9 mouse cellular contexts compared by ENCODE assay signal in the genomic region with DNA sequence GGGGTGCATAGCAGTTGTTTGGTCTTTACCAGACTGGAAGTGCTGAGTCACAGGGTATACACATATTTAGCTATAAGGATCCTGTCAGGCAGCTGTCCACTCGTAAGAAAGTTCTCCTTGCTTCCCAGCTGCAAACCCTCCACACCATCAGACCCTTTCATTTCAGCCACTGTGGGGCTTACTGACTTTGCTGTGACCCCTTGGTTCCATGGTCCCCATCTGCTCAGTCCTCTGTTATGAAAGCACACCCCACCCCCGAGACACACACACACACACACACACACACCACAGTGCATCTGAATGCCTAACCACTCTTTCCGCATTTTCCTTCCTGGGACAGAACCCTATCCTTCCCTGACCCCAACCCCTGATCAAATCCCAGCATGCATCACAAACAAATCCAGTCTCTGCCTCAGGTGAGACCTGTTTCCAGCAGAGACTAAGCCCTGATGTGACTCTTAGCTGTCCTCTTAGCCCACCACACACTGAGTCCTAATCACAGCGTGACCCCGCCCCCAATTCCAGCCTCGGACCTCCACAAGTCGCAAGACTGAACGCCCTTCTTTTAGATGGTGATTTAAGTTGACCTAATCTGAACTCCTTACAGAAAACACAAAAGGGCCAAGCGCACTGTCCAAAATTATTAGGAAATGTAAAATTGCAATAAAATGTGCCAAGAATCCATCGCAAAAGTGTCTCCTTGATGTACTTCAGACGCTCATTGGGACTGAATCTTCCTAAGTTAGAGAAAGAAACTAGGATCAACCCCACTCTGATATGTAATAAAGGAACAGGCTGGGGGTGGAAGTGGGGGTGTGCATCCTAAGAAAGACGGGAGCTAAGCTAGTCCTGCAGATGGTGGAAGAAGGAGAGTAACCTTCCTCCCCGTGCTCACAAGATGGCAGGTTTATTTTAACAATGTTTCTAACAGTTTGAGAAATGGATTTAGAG. TPM values are rescaled to one million over a fixed set of nuclear protein-coding genes. Genes with fewer than 3 reads are reported as not detected.
DNase-seq lines count a peak whose midpoint lies in the region; ATAC-seq and TF ChIP-seq lines count a peak whose summit lies in the region.
"Had no signal": no experiment of that assay in that cellular context is flagged by ENCODE, and none has a peak within 500 bp of the region (broad histone marks: within the 10 kb centered on the region; RNA-seq: fewer than 3 reads in every experiment).

No protein-coding gene starts in this region.

- H3K4me1 ChIP-seq in forebrain, embryonic 14.5 days (ENCODE audit: control insufficient read depth, insufficient read depth, low read length) = peaks cover 16% of the 10 kb centered on the region
- peaks cover 20% of the 10 kb centered on the region for H3K4me1 ChIP-seq in forebrain, embryonic 15.5 days
- H3K4me1 ChIP-seq in lung, embryonic 14.5 days (ENCODE audit: insufficient read depth) = peaks cover 9% of the 10 kb centered on the region; the same call in 1 of the 2 replicates
- no peaks in the 10 kb centered on the region for H3K4me1 ChIP-seq in lung, adult 2 months (ENCODE audit: control insufficient read depth, insufficient read depth, low read length)
- peaks cover 28% of the 10 kb centered on the region for H3K4me1 ChIP-seq in midbrain, embryonic 14.5 days (ENCODE audit: control insufficient read depth, insufficient read depth, low read length)

- no peak for DNase-seq in forebrain, embryonic 14.5 days (ENCODE audit: low spot score)
- DNase-seq in lung, embryonic 14.5 days = peak; percentile 74
- no peak for DNase-seq in lung, adult 2 months
- peak in 1 of 2 experiments; percentile 37 for DNase-seq in left cerebral cortex, adult 2 months (ENCODE audit: extremely low spot score in 1 of 2, low spot score in 2 of 2)
- no peak for DNase-seq in midbrain, embryonic 14.5 days
- no peak for DNase-seq in spleen, postnatal 14 days (ENCODE audit: low spot score in 2 of 2)
- no peak for DNase-seq in cerebellum, postnatal 14 days
- DNase-seq: gastrocnemius, postnatal 14 days had no signal

- no peaks in the 10 kb centered on the region for H3K9me3 ChIP-seq in forebrain, embryonic 14.5 days (replicated peaks; ENCODE audit: control insufficient read depth, low read length)
- no peaks in the 10 kb centered on the region for H3K9me3 ChIP-seq in forebrain, embryonic 15.5 days
- H3K9me3 ChIP-seq in lung, embryonic 14.5 days (ENCODE audit: low read depth, low read length) = no peaks in the 10 kb centered on the region
- H3K9me3 ChIP-seq in midbrain, embryonic 14.5 days (ENCODE audit: control insufficient read depth, low read length) = no peaks in the 10 kb centered on the region

- no peak for ATAC-seq in forebrain, embryonic 14.5 days
- no peak for ATAC-seq in forebrain, embryonic 15.5 days (replicated peaks)
- no peak for ATAC-seq in lung, embryonic 14.5 days (ENCODE audit: insufficient read depth)
- ATAC-seq in midbrain, embryonic 14.5 days (ENCODE audit: low FRiP score, low TSS enrichment) = no peak

- H3K36me3 ChIP-seq in forebrain, embryonic 14.5 days (ENCODE audit: control insufficient read depth, insufficient read depth, low read length) = no peaks in the 10 kb centered on the region
- H3K36me3 ChIP-seq in forebrain, embryonic 15.5 days = no peaks in the 10 kb centered on the region
- H3K36me3 ChIP-seq in lung, embryonic 14.5 days (ENCODE audit: insufficient read depth) = no peaks in the 10 kb centered on the region
- no peaks in the 10 kb centered on the region for H3K36me3 ChIP-seq in midbrain, embryonic 14.5 days (ENCODE audit: control insufficient read depth, insufficient read depth, low read length)

- no peak for TF ChIP-seq POLR2A in lung, adult 2 months (IDR thresholded peaks at IDR 0.05; ENCODE audit: borderline replicate concordance, extremely low read depth, low read depth, low read length)

- intact Hi-C loops in left cerebral cortex, adult 2 months (cut with DNase I) = loop anchor here (2.0 kb wide), 1 partner anchor 17 kb away; no protein-coding TSS in a partner anchor

- no peak overlapping the region for H3K27ac ChIP-seq in forebrain, embryonic 14.5 days (ENCODE audit: low read depth, low read length)
- H3K27ac ChIP-seq in forebrain, embryonic 15.5 days (replicated peaks) = no peak overlapping the region
- H3K27ac ChIP-seq in lung, embryonic 14.5 days (ENCODE audit: low read depth) = no peak overlapping the region
- H3K27ac ChIP-seq in left cerebral cortex, adult 2 months = peak overlapping the region; percentile 85
- no peak overlapping the region for H3K27ac ChIP-seq in midbrain, embryonic 14.5 days (replicated peaks; ENCODE audit: low read depth, low read length)

- no peak overlapping the region for H3K9ac ChIP-seq in forebrain, embryonic 14.5 days (ENCODE audit: low read length)
- H3K9ac ChIP-seq in forebrain, embryonic 15.5 days (replicated peaks) = no peak overlapping the region
- H3K9ac ChIP-seq in lung, embryonic 14.5 days = no peak overlapping the region
- no peak overlapping the region for H3K9ac ChIP-seq in midbrain, embryonic 14.5 days (replicated peaks; ENCODE audit: low read length)

- H3K27me3 ChIP-seq in forebrain, embryonic 14.5 days (replicated peaks; ENCODE audit: control insufficient read depth, insufficient read depth, low read length) = no peaks in the 10 kb centered on the region
- no peaks in the 10 kb centered on the region for H3K27me3 ChIP-seq in forebrain, embryonic 15.5 days
- no peaks in the 10 kb centered on the region for H3K27me3 ChIP-seq in lung, embryonic 14.5 days (ENCODE audit: insufficient read depth, low read length)
- no peaks in the 10 kb centered on the region for H3K27me3 ChIP-seq in midbrain, embryonic 14.5 days (ENCODE audit: control insufficient read depth, insufficient read depth, low read length)

- no peak for TF ChIP-seq CTCF in lung, embryonic 14.5 days (IDR thresholded peaks at IDR 0.05; ENCODE audit: low read depth)
- no peak for TF ChIP-seq CTCF in lung, adult 2 months (IDR thresholded peaks at IDR 0.05; ENCODE audit: insufficient read depth, low read length)
- TF ChIP-seq CTCF in left cerebral cortex, adult 2 months (IDR thresholded peaks at IDR 0.05) = no peak

- H3K4me2 ChIP-seq in forebrain, embryonic 14.5 days (ENCODE audit: low read length) = 0 out of 2 replicates have a peak overlapping the region, but pooled peaks have one; percentile 5
- H3K4me2 ChIP-seq in forebrain, embryonic 15.5 days (replicated peaks) = no peak overlapping the region
- peak overlapping the region; percentile 39 for H3K4me2 ChIP-seq in lung, embryonic 14.5 days
- H3K4me2 ChIP-seq in midbrain, embryonic 14.5 days (ENCODE audit: low read length) = peak overlapping the region; percentile 20; the same call in 1 of the 2 replicates

- H3K4me3 ChIP-seq in forebrain, embryonic 14.5 days (ENCODE audit: low read depth, low read length) = no peak overlapping the region
- no peak overlapping the region for H3K4me3 ChIP-seq in forebrain, embryonic 15.5 days
- no peak overlapping the region for H3K4me3 ChIP-seq in lung, embryonic 14.5 days (ENCODE audit: low read depth, low read length)
- H3K4me3 ChIP-seq in lung, adult 2 months (replicated peaks; ENCODE audit: extremely low read depth, low read depth, low read length) = no peak overlapping the region
- no peak overlapping the region for H3K4me3 ChIP-seq in left cerebral cortex, adult 2 months
- no peak overlapping the region for H3K4me3 ChIP-seq in midbrain, embryonic 14.5 days (replicated peaks; ENCODE audit: low read depth, low read length)

- 10% methylated on average over 13 of the region's 13 CpGs for WGBS in forebrain, embryonic 14.5 days
- 15% methylated on average over 13 of the region's 13 CpGs for WGBS in forebrain, embryonic 15.5 days
- 7% methylated on average over 13 of the region's 13 CpGs for WGBS in lung, embryonic 14.5 days
- 14% methylated on average over 13 of the region's 13 CpGs for WGBS in lung, adult 2 months
- 10% methylated on average over 13 of the region's 13 CpGs for WGBS in midbrain, embryonic 14.5 days

RNA-seq across cellular contexts. Expression of a gene that starts 18.7 kb away (rescaled TPM):
- polyA plus RNA-seq in forebrain, embryonic 14.5 days (2014; fragmentation: Nextera tagmentation; extraction: Ambion mirVana) = 47.0 and 47.8 TPM in 2 replicates
- polyA plus RNA-seq in forebrain, embryonic 15.5 days (2015; fragmentation: Nextera tagmentation; extraction: Ambion mirVana) = 40.7 and 43.9 TPM in 2 replicates
- 30.7 and 33.2 TPM in 2 replicates for polyA plus RNA-seq in lung, embryonic 14.5 days (2014; fragmentation: Nextera tagmentation; extraction: Ambion mirVana)
- polyA plus RNA-seq in lung, adult 2 months (2012; rRNA removed) = 114 and 123 TPM in 2 replicates
- total RNA-seq in left cerebral cortex, adult 2 months (2021) = 10 to 100 TPM; 63.0 to 73.4 TPM
- 56.5 and 60.8 TPM in 2 replicates for polyA plus RNA-seq in midbrain, embryonic 14.5 days (2014; fragmentation: Nextera tagmentation; extraction: Ambion mirVana)

RNA-seq across cellular contexts. Expression of a gene that starts 48.4 kb away (rescaled TPM):
- 21.8 and 24.3 TPM in 2 replicates for polyA plus RNA-seq in forebrain, embryonic 14.5 days (2014; fragmentation: Nextera tagmentation; extraction: Ambion mirVana)
- polyA plus RNA-seq in forebrain, embryonic 15.5 days (2015; fragmentation: Nextera tagmentation; extraction: Ambion mirVana) = 22.5 and 24.6 TPM in 2 replicates
- 58.5 and 61.9 TPM in 2 replicates for polyA plus RNA-seq in lung, embryonic 14.5 days (2014; fragmentation: Nextera tagmentation; extraction: Ambion mirVana)
- polyA plus RNA-seq in lung, adult 2 months (2012; rRNA removed) = 0.31 and 0.92 TPM in 2 replicates
- total RNA-seq in left cerebral cortex, adult 2 months (2021) = under 1 TPM; 0.63 to 0.81 TPM
- 5.2 and 10.3 TPM in 2 replicates for polyA plus RNA-seq in midbrain, embryonic 14.5 days (2014; fragmentation: Nextera tagmentation; extraction: Ambion mirVana)
